Mouse (Mus musculus): ENCODE measurements around the gene Flnb. TPM values are rescaled to one million over a fixed set of nuclear protein-coding genes. Genes with fewer than 3 reads are reported as not detected.

Flnb gene
- polyA plus RNA-seq, 1 experiment from 2014 or later, result 13.6 TPM

DNA sequence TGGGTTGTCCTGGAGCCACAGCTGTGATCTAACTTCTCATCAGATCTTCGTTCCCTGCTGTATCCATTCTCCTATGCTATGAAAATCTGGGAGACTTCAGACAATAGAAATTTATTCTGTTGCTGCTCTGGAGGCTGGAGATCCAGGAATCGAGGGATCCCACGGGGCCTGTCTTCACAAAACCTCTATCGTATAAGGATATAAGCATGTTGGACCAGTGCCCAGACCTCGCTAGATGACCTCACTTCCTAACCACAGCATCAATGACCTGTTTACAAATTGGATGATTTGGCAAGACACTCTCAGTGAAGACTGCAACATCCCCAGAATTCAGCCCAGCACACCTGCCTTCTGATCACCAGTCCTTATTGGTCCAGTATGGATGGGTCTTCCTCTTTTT lies 144.0 kb downstream of the Flnb start:
- H3K27ac ChIP-seq (replicated peaks; ENCODE audit: low read depth, low read length), result no peak overlapping the region
- H3K27me3 ChIP-seq (ENCODE audit: control insufficient read depth, insufficient read depth, low read length), result no peaks in the 10 kb centered on the region
- H3K4me1 ChIP-seq (ENCODE audit: control insufficient read depth, insufficient read depth, low read length), result 0 out of 2 replicates have a peak, but pooled peaks cover 6% of the 10 kb centered on the region
- H3K4me3 ChIP-seq (replicated peaks; ENCODE audit: low read depth, low read length), result no peak overlapping the region
- DNase-seq, result peak; percentile 45
- no peak for ATAC-seq (ENCODE audit: low FRiP score, low TSS enrichment)
- no peaks in the 10 kb centered on the region for H3K9me3 ChIP-seq (ENCODE audit: control insufficient read depth, low read length)
- 64% methylated on average over 5 of the region's 5 CpGs for WGBS
- H3K9ac ChIP-seq (replicated peaks; ENCODE audit: low read length), result no peak overlapping the region
- no peaks in the 10 kb centered on the region for H3K36me3 ChIP-seq (ENCODE audit: control insufficient read depth, insufficient read depth, low read length)
- H3K4me2 ChIP-seq (ENCODE audit: low read length), result no peak overlapping the region

DNA sequence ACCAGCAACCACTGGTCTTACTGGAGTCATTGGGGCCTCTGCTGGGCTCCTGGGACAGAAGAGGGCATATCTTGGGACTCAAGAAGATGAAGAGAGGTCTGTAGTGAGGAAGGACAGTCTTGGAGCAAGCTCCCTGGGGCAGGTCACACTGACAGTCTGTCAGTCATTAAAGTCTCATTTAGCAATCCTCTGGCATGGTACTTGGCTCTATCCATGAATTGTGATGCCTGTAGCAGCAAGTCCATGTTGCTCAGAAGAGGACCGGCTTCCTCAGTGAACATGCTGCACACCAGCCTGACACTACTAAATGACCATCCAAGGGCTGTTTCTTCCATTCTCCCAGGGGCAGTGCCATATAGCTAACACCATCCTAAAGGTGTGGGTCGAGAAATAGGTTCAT lies 144.9 kb downstream of the Flnb start:
- Histone ChIP-seq H3K4me3 (replicated peaks; ENCODE audit: low read depth, low read length) (no peak overlapping the region), H3K27me3 (ENCODE audit: control insufficient read depth, insufficient read depth, low read length) (no peaks in the 10 kb centered on the region), H3K36me3 (ENCODE audit: control insufficient read depth, insufficient read depth, low read length) (no peaks in the 10 kb centered on the region), H3K27ac (replicated peaks; ENCODE audit: low read depth, low read length) (no peak overlapping the region), H3K9ac (replicated peaks; ENCODE audit: low read length) (no peak overlapping the region), H3K9me3 (ENCODE audit: control insufficient read depth, low read length) (no peaks in the 10 kb centered on the region), H3K4me1 (ENCODE audit: control insufficient read depth, insufficient read depth, low read length) (no peaks in the 10 kb centered on the region), H3K4me2 (ENCODE audit: low read length) (no peak overlapping the region)
- ATAC-seq (ENCODE audit: low FRiP score, low TSS enrichment) (no peak), DNase-seq (no peak)
- 85% methylated on average over 2 of the region's 2 CpGs for WGBS

DNA sequence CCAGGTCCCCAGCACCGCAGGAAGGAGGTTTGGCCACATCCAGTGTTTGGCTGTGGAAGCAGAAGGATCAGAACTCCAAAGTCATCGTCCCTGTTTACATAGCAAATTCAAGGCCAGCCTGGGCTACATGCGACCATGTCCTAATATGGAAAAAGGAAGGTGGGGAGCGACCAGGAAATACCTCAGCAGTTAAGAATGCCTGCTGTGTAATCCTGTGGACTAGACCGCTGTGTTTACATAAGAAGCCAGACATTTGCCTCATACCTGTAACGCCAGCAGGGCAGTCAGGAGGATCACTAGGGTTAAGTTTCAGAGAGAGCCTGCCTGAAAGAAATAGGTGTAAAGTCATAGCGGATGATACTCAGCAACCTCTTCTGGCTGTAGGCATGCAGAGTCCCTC lies 145.4 kb downstream of the Flnb start:
- H3K27ac ChIP-seq (replicated peaks; ENCODE audit: low read depth, low read length), result no peak overlapping the region
- H3K4me1 ChIP-seq (ENCODE audit: control insufficient read depth, insufficient read depth, low read length), result no peaks in the 10 kb centered on the region
- WGBS, result 73% methylated on average over 7 of the region's 7 CpGs
- H3K27me3 ChIP-seq (ENCODE audit: control insufficient read depth, insufficient read depth, low read length), result no peaks in the 10 kb centered on the region
- ATAC-seq (ENCODE audit: low FRiP score, low TSS enrichment), result no peak
- no peaks in the 10 kb centered on the region for H3K9me3 ChIP-seq (ENCODE audit: control insufficient read depth, low read length)
- no peaks in the 10 kb centered on the region for H3K36me3 ChIP-seq (ENCODE audit: control insufficient read depth, insufficient read depth, low read length)
- no peak for DNase-seq
- H3K4me2 ChIP-seq (ENCODE audit: low read length), result no peak overlapping the region
- H3K9ac ChIP-seq (replicated peaks; ENCODE audit: low read length), result no peak overlapping the region
- no peak overlapping the region for H3K4me3 ChIP-seq (replicated peaks; ENCODE audit: low read depth, low read length)

DNA sequence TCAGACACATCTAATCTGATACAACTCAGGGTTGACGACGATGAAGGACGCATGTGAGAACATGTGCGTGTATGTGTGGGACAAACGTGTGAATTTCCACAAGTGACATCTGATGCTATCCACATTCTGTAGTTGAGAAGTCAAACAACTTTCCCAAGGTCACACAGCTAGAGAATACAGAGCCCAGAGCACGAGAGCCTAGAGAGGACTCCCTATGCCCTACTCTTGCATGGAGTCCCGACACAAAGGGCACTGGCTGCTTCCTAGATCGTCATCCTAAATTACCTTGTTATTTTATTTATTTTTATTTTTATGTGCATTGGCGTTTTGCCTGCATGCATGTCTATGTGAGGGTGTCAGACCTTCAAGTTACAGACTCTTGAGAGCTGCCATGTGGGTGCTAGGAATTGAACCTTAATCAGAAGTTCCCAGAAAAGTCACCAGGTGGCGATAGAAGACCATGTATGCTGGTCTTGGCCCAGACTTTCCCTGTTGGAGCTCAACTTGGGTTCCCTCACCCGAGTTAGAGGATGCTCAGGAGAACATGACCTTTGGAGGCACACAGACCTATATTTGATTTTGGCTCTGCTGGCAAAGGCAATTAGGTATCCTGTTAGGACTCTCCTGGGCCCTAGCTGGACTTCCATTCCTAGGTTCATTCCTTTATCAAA lies 146.6 kb downstream of the Flnb start:
- no peaks in the 10 kb centered on the region for H3K36me3 ChIP-seq (ENCODE audit: control insufficient read depth, insufficient read depth, low read length)
- DNase-seq, result peak; percentile 91
- no peak overlapping the region for H3K4me2 ChIP-seq (ENCODE audit: low read length)
- 55% methylated on average over 11 of the region's 11 CpGs for WGBS
- no peaks in the 10 kb centered on the region for H3K9me3 ChIP-seq (ENCODE audit: control insufficient read depth, low read length)
- no peak overlapping the region for H3K4me3 ChIP-seq (replicated peaks; ENCODE audit: low read depth, low read length)
- no peaks in the 10 kb centered on the region for H3K4me1 ChIP-seq (ENCODE audit: control insufficient read depth, insufficient read depth, low read length)
- peak; percentile 38; the same call in 1 of the 2 replicates for ATAC-seq (ENCODE audit: low FRiP score, low TSS enrichment)
- H3K9ac ChIP-seq (replicated peaks; ENCODE audit: low read length), result no peak overlapping the region
- H3K27me3 ChIP-seq (ENCODE audit: control insufficient read depth, insufficient read depth, low read length), result no peaks in the 10 kb centered on the region
- H3K27ac ChIP-seq (replicated peaks; ENCODE audit: low read depth, low read length), result no peak overlapping the region

DNA sequence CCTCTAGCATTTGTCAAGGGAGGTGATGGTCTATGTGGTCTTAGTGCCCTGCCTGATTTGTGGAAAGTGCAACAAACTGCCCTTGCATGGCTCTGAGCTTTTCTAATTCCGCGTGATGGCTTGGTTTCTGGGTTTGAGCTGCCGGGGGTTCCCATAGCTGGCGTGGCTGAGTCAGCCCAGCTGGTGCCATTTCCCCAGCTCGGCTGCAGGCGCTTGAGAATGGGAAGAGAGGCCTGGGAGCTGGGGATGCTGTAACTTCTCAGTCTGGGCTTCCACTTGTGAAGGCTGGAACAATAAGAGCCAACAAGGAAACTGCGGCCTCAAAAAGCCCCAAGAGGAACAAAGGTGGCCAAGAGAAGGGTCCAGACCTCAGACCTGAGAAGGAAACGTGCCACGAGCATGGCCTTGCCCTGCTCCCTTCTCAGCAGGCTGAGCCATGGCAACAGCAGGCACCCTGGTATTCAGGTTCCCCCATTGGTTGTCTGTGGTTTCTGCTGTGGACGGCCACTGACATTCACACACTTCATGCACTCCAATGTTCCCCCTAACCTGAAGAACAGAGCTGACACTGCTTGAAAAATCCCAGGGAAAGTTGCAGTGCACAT lies 154.2 kb downstream of the Flnb start:
- no peak overlapping the region for H3K9ac ChIP-seq (replicated peaks; ENCODE audit: low read length)
- H3K27me3 ChIP-seq (ENCODE audit: control insufficient read depth, insufficient read depth, low read length), result no peaks in the 10 kb centered on the region
- WGBS, result 68% methylated on average over 10 of the region's 10 CpGs
- no peak for ATAC-seq (ENCODE audit: low FRiP score, low TSS enrichment)
- no peaks in the 10 kb centered on the region for H3K9me3 ChIP-seq (ENCODE audit: control insufficient read depth, low read length)
- no peak for DNase-seq
- no peak overlapping the region for H3K4me3 ChIP-seq (replicated peaks; ENCODE audit: low read depth, low read length)
- H3K4me2 ChIP-seq (ENCODE audit: low read length), result no peak overlapping the region
- H3K27ac ChIP-seq (replicated peaks; ENCODE audit: low read depth, low read length), result no peak overlapping the region
- H3K4me1 ChIP-seq (ENCODE audit: control insufficient read depth, insufficient read depth, low read length), result no peaks in the 10 kb centered on the region
- no peaks in the 10 kb centered on the region for H3K36me3 ChIP-seq (ENCODE audit: control insufficient read depth, insufficient read depth, low read length)

DNA sequence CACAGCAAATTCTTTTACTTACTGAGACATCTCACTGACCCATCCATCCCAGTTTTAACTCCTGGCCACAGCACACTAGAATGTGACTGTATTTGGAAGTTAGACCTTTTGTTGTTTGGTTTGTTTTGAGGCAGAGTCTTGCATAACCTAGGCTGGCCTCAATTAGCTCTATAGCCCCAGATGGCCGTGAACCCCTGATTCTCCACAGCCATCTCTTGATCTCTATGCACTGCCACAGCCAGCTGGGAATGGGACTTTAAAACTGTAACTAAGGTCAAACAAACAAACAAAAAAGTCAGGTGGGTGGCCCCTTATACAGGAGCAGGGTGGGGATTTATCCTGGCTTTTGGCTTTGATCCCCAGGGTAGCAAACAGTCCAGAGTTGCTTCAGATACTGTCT lies 156.9 kb downstream of the Flnb start:
- DNase-seq (no peak), ATAC-seq (ENCODE audit: low FRiP score, low TSS enrichment) (no peak)
- Histone ChIP-seq H3K4me1 (ENCODE audit: control insufficient read depth, insufficient read depth, low read length) (no peaks in the 10 kb centered on the region), H3K36me3 (ENCODE audit: control insufficient read depth, insufficient read depth, low read length) (no peaks in the 10 kb centered on the region), H3K4me2 (ENCODE audit: low read length) (no peak overlapping the region), H3K9ac (replicated peaks; ENCODE audit: low read length) (no peak overlapping the region), H3K27ac (replicated peaks; ENCODE audit: low read depth, low read length) (no peak overlapping the region), H3K27me3 (ENCODE audit: control insufficient read depth, insufficient read depth, low read length) (no peaks in the 10 kb centered on the region), H3K4me3 (replicated peaks; ENCODE audit: low read depth, low read length) (no peak overlapping the region), H3K9me3 (ENCODE audit: control insufficient read depth, low read length) (no peaks in the 10 kb centered on the region)
- WGBS, result 100% methylated on average over 1 of the region's 1 CpGs

DNA sequence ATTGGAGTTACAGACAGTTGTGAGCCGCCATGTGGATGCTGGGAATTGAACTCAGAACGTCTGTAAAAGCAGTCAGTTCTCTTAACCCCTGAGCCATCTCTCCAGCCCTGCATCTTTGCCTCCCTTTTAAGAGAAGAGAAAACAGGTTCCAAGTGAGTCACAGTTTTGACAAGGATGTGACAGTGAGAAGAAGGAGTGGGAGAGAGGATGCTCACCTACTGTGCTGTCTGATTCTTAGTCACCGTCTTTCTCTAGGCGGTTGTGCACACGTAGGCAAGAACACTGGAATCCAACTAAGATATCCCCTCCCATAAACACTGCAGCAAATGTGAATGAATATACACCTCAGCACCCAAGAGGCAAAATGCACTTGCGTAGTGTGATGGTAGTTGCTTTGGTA lies 157.4 kb downstream of the Flnb start:
- DNase-seq (no peak), ATAC-seq (ENCODE audit: low FRiP score, low TSS enrichment) (no peak)
- no peak overlapping the region for H3K4me2 ChIP-seq (ENCODE audit: low read length)
- 90% methylated on average over 6 of the region's 6 CpGs for WGBS
- H3K9me3 ChIP-seq (ENCODE audit: control insufficient read depth, low read length), result no peaks in the 10 kb centered on the region
- H3K9ac ChIP-seq (replicated peaks; ENCODE audit: low read length), result no peak overlapping the region
- no peaks in the 10 kb centered on the region for H3K4me1 ChIP-seq (ENCODE audit: control insufficient read depth, insufficient read depth, low read length)
- H3K27ac ChIP-seq (replicated peaks; ENCODE audit: low read depth, low read length), result no peak overlapping the region
- no peaks in the 10 kb centered on the region for H3K27me3 ChIP-seq (ENCODE audit: control insufficient read depth, insufficient read depth, low read length)
- H3K4me3 ChIP-seq (replicated peaks; ENCODE audit: low read depth, low read length), result no peak overlapping the region
- no peaks in the 10 kb centered on the region for H3K36me3 ChIP-seq (ENCODE audit: control insufficient read depth, insufficient read depth, low read length)

DNA sequence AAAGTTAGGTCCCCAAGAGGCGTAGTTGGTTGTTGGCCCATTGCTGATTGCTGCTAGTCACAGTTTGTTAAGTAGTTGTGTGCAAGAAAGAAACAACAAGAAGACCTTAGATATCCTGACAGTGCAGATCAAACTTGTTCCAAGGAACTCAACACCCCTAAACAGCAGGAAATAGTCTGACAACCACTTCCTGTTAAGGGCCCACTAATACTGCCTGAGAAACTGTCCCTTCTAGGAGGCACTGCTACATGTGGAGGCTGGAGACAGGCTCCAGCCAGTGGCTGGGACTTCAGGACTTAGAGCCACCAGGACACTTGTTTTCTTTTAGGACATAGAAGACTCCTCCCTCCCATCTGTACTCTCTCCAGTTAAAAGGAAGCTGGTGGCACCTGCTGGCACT lies 159.7 kb downstream of the Flnb start:
- H3K36me3 ChIP-seq (ENCODE audit: control insufficient read depth, insufficient read depth, low read length), result no peaks in the 10 kb centered on the region
- no peak overlapping the region for H3K4me3 ChIP-seq (replicated peaks; ENCODE audit: low read depth, low read length)
- H3K9ac ChIP-seq (replicated peaks; ENCODE audit: low read length), result no peak overlapping the region
- H3K9me3 ChIP-seq (ENCODE audit: control insufficient read depth, low read length), result no peaks in the 10 kb centered on the region
- no peak for ATAC-seq (ENCODE audit: low FRiP score, low TSS enrichment)
- H3K4me1 ChIP-seq (ENCODE audit: control insufficient read depth, insufficient read depth, low read length), result no peaks in the 10 kb centered on the region
- no peak overlapping the region for H3K4me2 ChIP-seq (ENCODE audit: low read length)
- H3K27ac ChIP-seq (replicated peaks; ENCODE audit: low read depth, low read length), result no peak overlapping the region
- 91% methylated on average over 1 of the region's 1 CpGs for WGBS
- no peaks in the 10 kb centered on the region for H3K27me3 ChIP-seq (ENCODE audit: control insufficient read depth, insufficient read depth, low read length)
- no peak for DNase-seq

DNA sequence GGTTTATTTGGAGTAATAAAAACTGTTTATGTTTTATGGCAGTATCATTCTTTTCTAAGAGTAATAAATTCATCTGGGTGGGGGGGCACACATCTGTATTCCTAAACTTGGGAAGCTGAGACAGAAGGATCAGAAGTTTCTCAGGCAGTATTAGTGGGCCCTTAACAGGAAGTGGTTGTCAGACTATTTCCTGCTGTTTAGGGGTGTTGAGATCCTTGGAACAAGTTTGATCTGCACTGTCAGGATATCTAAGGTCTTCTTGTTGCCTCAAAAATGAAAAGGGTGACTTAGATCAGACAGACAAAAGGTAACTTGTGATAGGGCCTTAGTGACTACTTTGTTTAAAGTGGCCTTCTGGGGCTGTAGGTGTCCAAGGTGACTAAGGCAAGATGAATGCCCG lies 160.4 kb downstream of the Flnb start:
- H3K4me1 ChIP-seq (ENCODE audit: control insufficient read depth, insufficient read depth, low read length), result no peaks in the 10 kb centered on the region
- no peaks in the 10 kb centered on the region for H3K27me3 ChIP-seq (ENCODE audit: control insufficient read depth, insufficient read depth, low read length)
- DNase-seq (no peak), ATAC-seq (ENCODE audit: low FRiP score, low TSS enrichment) (no peak)
- H3K4me2 ChIP-seq (ENCODE audit: low read length), result no peak overlapping the region
- H3K9ac ChIP-seq (replicated peaks; ENCODE audit: low read length), result no peak overlapping the region
- no peaks in the 10 kb centered on the region for H3K36me3 ChIP-seq (ENCODE audit: control insufficient read depth, insufficient read depth, low read length)
- 88% methylated on average over 1 of the region's 1 CpGs for WGBS
- H3K27ac ChIP-seq (replicated peaks; ENCODE audit: low read depth, low read length), result no peak overlapping the region
- no peaks in the 10 kb centered on the region for H3K9me3 ChIP-seq (ENCODE audit: control insufficient read depth, low read length)
- no peak overlapping the region for H3K4me3 ChIP-seq (replicated peaks; ENCODE audit: low read depth, low read length)
